8 mouse cellular contexts compared by ENCODE assay signal in the genomic region with DNA sequence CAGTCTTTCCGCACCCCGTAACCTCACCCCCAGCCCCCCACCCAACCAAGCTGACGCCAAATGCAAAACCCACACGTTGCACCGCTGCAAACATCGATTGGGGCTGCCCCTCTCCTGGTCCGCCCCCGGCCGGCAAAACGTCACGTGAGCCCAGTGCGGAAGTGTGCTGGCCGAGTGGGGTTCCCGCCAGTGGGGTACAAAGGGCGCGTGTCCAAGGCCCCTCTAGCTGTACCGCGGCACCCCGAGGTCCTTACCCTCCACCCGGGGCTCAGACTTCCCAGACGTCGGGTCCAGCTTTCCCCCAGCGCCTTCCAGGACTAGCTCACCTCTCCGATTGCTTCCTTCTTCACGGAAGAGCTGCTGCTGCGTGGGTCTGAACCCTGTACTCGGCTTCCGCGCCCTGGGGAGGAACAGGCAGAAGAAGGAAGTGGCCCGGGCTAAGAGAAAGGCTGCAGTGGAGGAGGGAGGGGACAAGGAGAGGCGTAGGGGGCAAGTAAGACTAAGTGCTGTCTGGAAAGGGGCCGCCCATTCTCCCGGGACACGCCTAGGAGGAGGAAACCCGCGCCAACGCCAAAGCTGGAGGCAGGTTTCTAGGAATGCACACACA. TPM values are rescaled to one million over a fixed set of nuclear protein-coding genes. Genes with fewer than 3 reads are reported as not detected.
A peak's percentile ranks its signal among the peaks of the same experiment; 100 is the strongest.
DNase-seq lines count a peak whose midpoint lies in the region; ATAC-seq and TF ChIP-seq lines count a peak whose summit lies in the region.

Gene Abracl, minus strand, starts transcription at position 548 of the 607 bp plus-strand sequence.

- intact Hi-C loops in left cerebral cortex, postnatal 4 days (cut with DNase I): no loop called here

- H3K9ac ChIP-seq in embryonic facial prominence, embryonic 11.5 days (replicated peaks; ENCODE audit: low read length): peak within 1 kb of the TSS; percentile 81
- peak within 1 kb of the TSS; percentile 75 for H3K9ac ChIP-seq in intestine, postnatal 0 days (ENCODE audit: low read depth, low read length)
- H3K9ac ChIP-seq in midbrain, embryonic 11.5 days (ENCODE audit: low read length): peak within 1 kb of the TSS; percentile 94

- no peaks in the 10 kb centered on the region for H3K9me3 ChIP-seq in embryonic facial prominence, embryonic 11.5 days (replicated peaks; ENCODE audit: control insufficient read depth, low read length)
- H3K9me3 ChIP-seq in intestine, postnatal 0 days (ENCODE audit: control insufficient read depth): no peaks in the 10 kb centered on the region
- H3K9me3 ChIP-seq in midbrain, embryonic 11.5 days (ENCODE audit: control insufficient read depth, low read length): no peaks in the 10 kb centered on the region

- H3K4me1 ChIP-seq in embryonic facial prominence, embryonic 11.5 days (ENCODE audit: control insufficient read depth, insufficient read depth, low read length): no peaks in the 10 kb centered on the region
- no peaks in the 10 kb centered on the region for H3K4me1 ChIP-seq in intestine, postnatal 0 days (replicated peaks; ENCODE audit: control insufficient read depth, insufficient read depth, low read length)
- no peaks in the 10 kb centered on the region for H3K4me1 ChIP-seq in midbrain, embryonic 11.5 days (ENCODE audit: control insufficient read depth, insufficient read depth, low read length)

- peak; percentile 97 for ATAC-seq in embryonic facial prominence, embryonic 11.5 days (replicated peaks; ENCODE audit: insufficient number of reproducible peaks, low FRiP score, low TSS enrichment, low read depth)
- peak; percentile 86 for ATAC-seq in granulocyte monocyte progenitor cell, adult 5-6 weeks (replicated peaks; ENCODE audit: poor library complexity, severe bottlenecking)
- peak; percentile 99 for ATAC-seq in intestine, postnatal 0 days
- ATAC-seq in midbrain, embryonic 11.5 days (ENCODE audit: low FRiP score): peak; percentile 94

- WGBS in embryonic facial prominence, embryonic 11.5 days: under 1% methylated on average over 37 of the region's 37 CpGs
- under 1% methylated on average over 37 of the region's 37 CpGs for WGBS in intestine, postnatal 0 days
- under 1% methylated on average over 37 of the region's 37 CpGs for WGBS in midbrain, embryonic 11.5 days

- DNase-seq in 3134 (ENCODE audit: extremely low read depth, insufficient read length, low spot score): peak; percentile 84
- peak; percentile 65 for DNase-seq in adrenal gland, postnatal 25 days
- peak; percentile 83 for DNase-seq in embryonic facial prominence, embryonic 11.5 days (ENCODE audit: low spot score)
- peak; percentile 78 for DNase-seq in left cerebral cortex, postnatal 4 days
- DNase-seq in midbrain, embryonic 11.5 days (ENCODE audit: low spot score, missing footprints): peak; percentile 97
- peak; percentile 40 for DNase-seq in skeletal muscle tissue, adult 2 months (ENCODE audit: low read depth, low spot score)

- TF ChIP-seq CTCF in intestine, postnatal 0 days (IDR thresholded peaks at IDR 0.05; ENCODE audit: low read depth): peak; percentile 50

- peak within 1 kb of the TSS; percentile 84 for H3K27ac ChIP-seq in embryonic facial prominence, embryonic 11.5 days (replicated peaks; ENCODE audit: low read depth, low read length)
- H3K27ac ChIP-seq in intestine, postnatal 0 days (ENCODE audit: low read depth, low read length): peak within 1 kb of the TSS; percentile 97
- peak within 1 kb of the TSS; percentile 81 for H3K27ac ChIP-seq in midbrain, embryonic 11.5 days (ENCODE audit: low read depth, low read length)

- peak within 1 kb of the TSS; percentile 72 for H3K4me2 ChIP-seq in embryonic facial prominence, embryonic 11.5 days (ENCODE audit: low read depth, low read length)
- peak within 1 kb of the TSS; percentile 76 for H3K4me2 ChIP-seq in intestine, postnatal 0 days (replicated peaks; ENCODE audit: low read depth)
- H3K4me2 ChIP-seq in midbrain, embryonic 11.5 days: peak within 1 kb of the TSS; percentile 75

- no peaks in the 10 kb centered on the region for H3K36me3 ChIP-seq in embryonic facial prominence, embryonic 11.5 days (replicated peaks; ENCODE audit: control insufficient read depth, insufficient read depth, low read depth, low read length)
- H3K36me3 ChIP-seq in intestine, postnatal 0 days (ENCODE audit: control insufficient read depth, insufficient read depth): peaks cover 7% of the 10 kb centered on the region
- peaks cover 2% of the 10 kb centered on the region; the same call in 1 of the 2 replicates for H3K36me3 ChIP-seq in midbrain, embryonic 11.5 days (ENCODE audit: control insufficient read depth, insufficient read depth, low read length)

- H3K4me3 ChIP-seq in embryonic facial prominence, embryonic 11.5 days (ENCODE audit: low read depth, low read length): peak within 1 kb of the TSS; percentile 67
- peak within 1 kb of the TSS; percentile 81 for H3K4me3 ChIP-seq in intestine, postnatal 0 days (ENCODE audit: low read depth, low read length)
- peak within 1 kb of the TSS; percentile 72 for H3K4me3 ChIP-seq in midbrain, embryonic 11.5 days (ENCODE audit: low read depth, low read length)

- H3K27me3 ChIP-seq in embryonic facial prominence, embryonic 11.5 days (ENCODE audit: control insufficient read depth, insufficient read depth, low read length): no peaks in the 10 kb centered on the region
- H3K27me3 ChIP-seq in intestine, postnatal 0 days (replicated peaks; ENCODE audit: control insufficient read depth, insufficient read depth, low read length): no peaks in the 10 kb centered on the region
- H3K27me3 ChIP-seq in midbrain, embryonic 11.5 days (ENCODE audit: control insufficient read depth, insufficient read depth, low read length): no peaks in the 10 kb centered on the region

RNA-seq across cellular contexts. Expression of gene Abracl, which starts in this region (rescaled TPM):
- 25.7 and 31.1 TPM in 2 replicates for total RNA-seq in adrenal gland, postnatal 25 days (2021)
- 188 and 208 TPM in 2 replicates for polyA plus RNA-seq in embryonic facial prominence, embryonic 11.5 days (2014; fragmentation: Nextera tagmentation; extraction: Ambion mirVana)
- total RNA-seq in granulocyte monocyte progenitor cell, adult 5-6 weeks (2014; fragmentation: Nextera tagmentation): 299 and 316 TPM in 2 replicates
- total RNA-seq in granulocyte monocyte progenitor cell, adult 5-6 weeks (2017): 354 and 417 TPM in 2 replicates
- 243 and 268 TPM in 2 replicates for polyA plus RNA-seq in intestine, postnatal 0 days (2015; fragmentation: Nextera tagmentation; extraction: Ambion mirVana)
- 10 to 100 TPM; 40.1 to 49.3 TPM for total RNA-seq in left cerebral cortex, postnatal 4 days (2021)
- polyA plus RNA-seq in midbrain, embryonic 11.5 days (2014; fragmentation: Nextera tagmentation; extraction: Ambion mirVana): 178 and 189 TPM in 2 replicates

Comparison
In these comparisons a context has a peak if more than half of its experiments do, and no peak if none do; other contexts are left out.
1. Peak in every context shown above with its lines: DNase-seq, ATAC-seq, H3K4me3 ChIP-seq and H3K27ac ChIP-seq.
2. DNase-seq: peak in every context shown above with its lines; median percentile 97 in midbrain, embryonic 11.5 days; 84 in 3134; 83 in embryonic facial prominence, embryonic 11.5 days; 78 in left cerebral cortex, postnatal 4 days; 65 in adrenal gland, postnatal 25 days; 40 in skeletal muscle tissue, adult 2 months.